Mouse (Mus musculus) erythroid progenitor cell, adult 5-6 weeks (primary cell): ENCODE measurements around the gene Chmp5. TPM values are rescaled to one million over a fixed set of nuclear protein-coding genes. Genes with fewer than 3 reads are reported as not detected.
A peak's percentile ranks its signal among the peaks of the same experiment; 100 is the strongest.

ENCODE experiments used
- ATAC-seq: replicated peaks from 2 replicates; pipeline ENCODE4 v1.8.0; 2016; ENCODE audit warnings: moderate number of reproducible peaks, mild to moderate bottlenecking, moderate TSS enrichment, inconsistent platforms; ENCODE audit not compliant: poor library complexity, low FRiP score, severe bottlenecking
- total RNA-seq, 2 experiments: library from RNA; stranded (forward) in 1 of 2; stranded (reverse) in 1 of 2; fragments of 150-400 nt in 1 of 2; fragments of 186-747, 209-891 nt in 1 of 2; gene quantifications; 2 replicates each; pipeline versions ENCODE4 v1.2.3 to v1.2.4; 2015 to 2017; ENCODE audit warnings: low replicate concordance in 2 of 2

Chmp5 gene
- 48.2 and 49.0 TPM in 2 replicates for total RNA-seq (2015; ENCODE audit: low replicate concordance)
- total RNA-seq (2017; ENCODE audit: low replicate concordance) = 57.5 and 62.0 TPM in 2 replicates

DNA sequence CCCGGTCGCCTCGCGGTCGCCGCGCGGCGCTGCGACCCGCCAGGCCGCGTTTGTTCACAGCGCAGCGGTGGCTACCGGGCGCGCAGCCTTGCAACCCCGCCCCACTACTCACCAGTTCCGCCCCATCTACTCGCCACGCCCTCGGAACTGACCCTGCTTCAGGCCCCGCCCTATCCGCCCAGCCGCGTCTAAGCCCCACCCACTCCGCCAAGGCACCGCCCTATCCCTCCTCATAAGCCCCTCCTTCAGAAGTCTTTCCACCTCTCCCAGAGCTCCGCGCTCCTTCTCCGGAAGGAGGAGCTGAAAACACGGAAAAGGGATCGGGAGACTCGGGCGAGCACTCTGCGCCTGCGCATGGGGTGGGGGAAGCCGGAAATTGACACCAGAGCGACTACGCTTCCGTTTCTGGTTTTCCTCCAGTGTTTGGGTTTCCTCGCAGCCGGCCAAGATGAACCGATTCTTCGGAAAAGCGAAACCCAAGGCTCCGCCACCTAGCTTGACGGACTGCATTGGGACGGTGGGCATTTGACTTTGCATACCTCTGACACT is at the start of gene Chmp5, which contains the start of gene Bag1:
TSS of gene Chmp5 (plus strand) at position 248 of the 549 bp plus-strand sequence.
TSS of gene Bag1 (minus strand) at position 135 of the 549 bp plus-strand sequence.
- ATAC-seq = peak; percentile 94

- no peak for ATAC-seq
These were observed 49.6 kb upstream of the Chmp5 start for GRCm38 (mm10) chr4:40898476-40899044.

- no peak for ATAC-seq
These were observed 48.9 kb upstream of the Chmp5 start for GRCm38 (mm10) chr4:40899264-40899663.

GRCm38 (mm10) chr4:40900071-40900470 is 48.1 kb upstream of the Chmp5 start:
- ATAC-seq = no peak

GRCm38 (mm10) chr4:40900612-40901011 is 47.6 kb upstream of the Chmp5 start:
- no peak for ATAC-seq

- no peak for ATAC-seq
These were observed 41.9 kb upstream of the Chmp5 start for GRCm38 (mm10) chr4:40906298-40906697.

- no peak for ATAC-seq
These were observed 39.8 kb upstream of the Chmp5 start for GRCm38 (mm10) chr4:40908261-40908969.

GRCm38 (mm10) chr4:40914287-40914867 is 33.8 kb upstream of the Chmp5 start:
- ATAC-seq = no peak

DNA sequence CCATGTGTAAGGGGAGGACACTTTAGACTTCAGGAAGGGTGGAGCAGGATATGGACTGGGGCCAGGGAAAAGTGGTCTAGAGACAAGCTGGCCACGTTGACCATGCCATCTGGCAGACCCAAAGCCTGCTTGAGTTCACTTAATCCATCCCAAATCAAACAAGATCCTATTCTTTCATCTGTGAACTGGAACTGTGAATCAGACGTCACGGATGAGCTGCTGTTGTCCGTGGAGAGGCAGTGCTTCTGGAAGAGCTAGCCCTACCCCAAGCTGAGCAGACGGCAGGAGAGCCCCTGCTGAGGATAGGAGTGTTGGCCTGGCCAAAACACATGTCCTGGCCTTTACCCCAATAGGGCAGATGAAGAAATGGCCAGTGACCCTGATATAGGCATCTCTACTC is 32.3 kb upstream of the Chmp5 start:
- ATAC-seq = no peak

DNA sequence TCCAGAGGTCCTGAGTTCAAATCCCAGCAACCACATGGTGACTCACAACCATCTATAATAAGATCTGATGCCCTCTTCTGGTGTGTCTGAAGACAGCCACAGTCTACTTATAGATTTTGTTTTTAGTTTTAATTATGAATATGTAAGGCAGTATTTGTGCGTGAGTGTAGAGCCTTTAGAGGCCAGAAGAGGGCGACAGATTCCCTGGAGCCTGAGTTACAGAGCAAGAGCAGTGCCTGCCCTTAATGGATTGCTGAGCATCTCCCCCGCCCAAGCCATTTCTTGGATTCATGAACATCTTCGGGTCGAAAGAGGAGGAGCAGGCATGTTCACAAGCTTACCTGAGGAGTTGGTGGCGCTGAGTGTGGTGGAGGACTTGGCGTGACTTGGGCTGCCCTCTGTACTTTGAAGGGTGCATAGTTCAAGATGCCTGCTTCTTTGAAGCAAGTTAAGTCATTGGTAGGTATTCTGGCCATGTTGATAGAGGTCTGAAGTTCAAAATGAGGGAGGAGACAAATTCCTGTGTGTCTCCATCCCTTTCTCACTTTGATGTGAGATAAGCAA is 31.5 kb upstream of the Chmp5 start:
- ATAC-seq = no peak

DNA sequence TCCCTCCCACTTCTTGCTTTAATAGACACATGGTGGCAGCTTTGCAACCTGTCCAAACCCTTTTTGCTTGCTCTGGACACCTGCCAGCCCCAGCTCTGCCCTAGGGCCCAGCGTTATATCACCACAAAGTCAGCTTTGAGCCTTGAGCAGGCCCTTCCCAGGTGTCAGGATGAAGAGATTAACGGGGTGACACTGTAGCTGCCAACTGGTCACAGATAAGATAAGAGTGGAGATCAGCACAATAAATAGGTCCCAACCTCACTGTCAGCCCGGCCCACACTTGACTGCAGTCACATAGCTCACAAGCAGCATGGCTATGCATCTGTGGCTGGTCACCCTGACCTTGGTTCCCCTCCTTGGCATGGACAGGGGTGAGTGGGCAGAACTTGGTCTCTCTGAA is 28.4 kb upstream of the Chmp5 start, which contains the start of gene Spink4:
TSS of gene Spink4 (plus strand) at position 268 of the 400 bp plus-strand sequence.
- ATAC-seq = 0 out of 2 replicates have a peak, but pooled peaks have one; percentile 31

DNA sequence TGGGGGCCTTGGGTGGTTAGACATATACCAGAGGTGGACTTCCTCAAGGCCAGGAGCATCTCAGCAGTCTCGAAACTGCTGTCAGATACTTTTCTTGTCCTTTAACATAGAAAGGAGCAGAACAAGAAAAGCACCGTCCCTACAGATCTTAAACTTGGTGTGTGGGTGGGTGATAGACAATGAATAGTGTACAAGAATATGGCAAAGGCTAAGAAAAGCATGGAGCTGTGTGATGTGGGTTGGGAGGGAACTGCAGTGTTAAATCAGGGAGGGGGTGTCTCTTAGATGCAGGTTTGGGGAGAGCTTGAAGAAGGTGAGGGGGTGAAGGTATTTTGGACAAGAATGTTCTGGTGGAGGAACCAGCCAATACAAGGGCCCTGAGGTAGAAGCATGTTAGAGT is 27.6 kb upstream of the Chmp5 start:
- no peak for ATAC-seq

- no peak for ATAC-seq
These were observed 26.9 kb upstream of the Chmp5 start for GRCm38 (mm10) chr4:40921288-40921687.

DNA sequence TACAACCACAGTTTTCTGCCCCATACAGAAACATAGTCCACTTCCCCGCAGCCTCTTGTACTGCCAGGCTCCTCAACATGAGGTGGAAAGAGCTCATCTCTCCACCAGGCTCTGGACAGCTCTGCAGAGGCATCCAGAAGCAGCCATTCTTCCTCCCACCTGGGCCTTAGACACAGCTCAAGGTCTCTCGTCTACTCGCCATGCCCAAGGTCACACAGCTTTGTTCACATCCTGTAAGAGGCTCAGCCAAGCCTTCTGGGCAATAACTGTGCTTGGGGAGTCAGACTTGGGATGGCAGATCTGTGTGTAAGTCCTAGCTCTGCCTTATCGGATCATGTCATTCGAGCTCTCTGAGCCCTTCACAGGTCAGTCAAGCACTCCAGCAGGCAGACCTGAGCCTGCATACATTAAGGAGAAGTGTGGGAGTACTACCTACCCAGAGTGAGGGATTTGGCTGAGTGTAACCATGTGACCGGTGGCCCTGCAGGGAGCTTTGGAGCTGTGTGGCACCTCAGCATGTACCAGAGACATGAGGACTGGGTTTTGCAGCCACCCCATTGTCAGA is 25.0 kb upstream of the Chmp5 start:
- ATAC-seq = no peak

DNA sequence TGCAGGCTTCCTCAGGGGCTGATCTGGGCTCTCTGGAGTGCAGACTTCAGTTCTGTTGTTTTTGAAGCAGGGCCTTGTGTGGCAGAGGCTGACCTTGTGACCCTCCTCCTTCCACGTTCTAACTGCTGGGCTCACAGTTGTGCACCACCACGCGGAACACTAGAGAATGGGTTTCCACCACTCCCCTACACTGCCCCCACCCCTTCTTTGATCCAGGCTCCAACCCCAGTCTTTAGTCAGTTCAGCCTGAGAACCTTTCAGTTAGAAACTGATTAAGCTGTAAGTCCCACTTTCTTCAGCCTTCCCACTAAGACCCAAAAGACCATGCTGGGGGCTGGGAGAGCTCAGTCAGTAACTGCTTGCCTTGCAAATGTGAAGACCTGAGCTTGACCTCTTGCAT is 22.6 kb upstream of the Chmp5 start:
- ATAC-seq = no peak

DNA sequence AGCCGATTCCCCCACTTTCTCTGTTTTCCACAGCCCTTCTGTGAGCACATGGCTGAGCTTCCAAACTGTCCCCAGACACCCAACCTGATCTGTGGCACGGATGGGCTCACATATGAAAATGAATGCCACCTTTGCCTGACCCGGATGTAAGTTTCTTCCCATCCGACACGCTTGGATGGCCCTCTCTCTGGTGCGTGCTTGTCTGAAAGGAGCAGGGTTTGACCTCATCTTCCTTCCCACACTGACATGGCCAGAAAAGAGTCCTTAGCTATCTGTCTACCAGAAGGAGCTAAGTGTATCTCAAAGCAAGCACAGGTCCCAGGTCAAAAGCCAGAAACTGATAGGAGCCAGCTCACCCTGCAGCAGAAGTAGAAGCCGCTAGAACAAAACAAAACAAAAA is 19.2 kb upstream of the Chmp5 start:
- ATAC-seq = no peak

- ATAC-seq = no peak
These were observed 14.5 kb upstream of the Chmp5 start for GRCm38 (mm10) chr4:40933694-40934093.

- ATAC-seq = peak; percentile 76
These were observed 13.8 kb upstream of the Chmp5 start for GRCm38 (mm10) chr4:40934369-40934768.

DNA sequence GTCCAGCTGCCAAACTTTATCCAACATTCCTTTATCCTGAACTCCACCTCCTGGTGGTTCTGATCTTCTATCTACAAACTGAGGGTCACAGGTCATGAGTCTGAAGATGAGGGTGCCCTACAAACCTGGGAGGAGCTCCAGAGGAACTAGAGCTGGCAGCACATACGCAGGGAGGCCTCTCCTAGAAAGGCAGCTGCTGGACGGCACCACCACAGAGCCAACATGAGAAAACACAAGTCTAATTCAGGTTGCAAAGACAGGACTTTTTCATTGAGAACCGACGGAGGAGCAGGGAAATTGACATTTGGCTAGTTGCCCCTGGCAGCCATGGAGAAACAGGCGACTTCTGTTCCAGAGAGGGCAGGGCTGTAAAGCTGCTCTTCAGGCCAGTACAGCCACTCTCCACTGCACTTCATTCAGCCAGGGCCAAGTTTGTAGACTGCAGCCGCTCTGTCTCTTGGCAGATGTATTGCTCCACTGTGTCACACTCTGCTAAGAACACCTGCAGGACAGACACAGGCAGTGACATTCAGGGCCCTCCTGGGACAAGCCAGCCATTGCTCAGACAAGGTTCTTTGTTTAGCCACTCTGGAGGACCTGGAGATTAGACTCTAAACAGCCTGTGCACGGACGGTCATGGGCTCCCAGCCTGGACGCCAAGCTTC is 11.9 kb upstream of the Chmp5 start:
- no peak for ATAC-seq

GRCm38 (mm10) chr4:40938793-40939192 is 9.4 kb upstream of the Chmp5 start:
- ATAC-seq = no peak
